Comparison of ENCODE assay signal across 9 mouse cellular contexts in the genomic region with DNA sequence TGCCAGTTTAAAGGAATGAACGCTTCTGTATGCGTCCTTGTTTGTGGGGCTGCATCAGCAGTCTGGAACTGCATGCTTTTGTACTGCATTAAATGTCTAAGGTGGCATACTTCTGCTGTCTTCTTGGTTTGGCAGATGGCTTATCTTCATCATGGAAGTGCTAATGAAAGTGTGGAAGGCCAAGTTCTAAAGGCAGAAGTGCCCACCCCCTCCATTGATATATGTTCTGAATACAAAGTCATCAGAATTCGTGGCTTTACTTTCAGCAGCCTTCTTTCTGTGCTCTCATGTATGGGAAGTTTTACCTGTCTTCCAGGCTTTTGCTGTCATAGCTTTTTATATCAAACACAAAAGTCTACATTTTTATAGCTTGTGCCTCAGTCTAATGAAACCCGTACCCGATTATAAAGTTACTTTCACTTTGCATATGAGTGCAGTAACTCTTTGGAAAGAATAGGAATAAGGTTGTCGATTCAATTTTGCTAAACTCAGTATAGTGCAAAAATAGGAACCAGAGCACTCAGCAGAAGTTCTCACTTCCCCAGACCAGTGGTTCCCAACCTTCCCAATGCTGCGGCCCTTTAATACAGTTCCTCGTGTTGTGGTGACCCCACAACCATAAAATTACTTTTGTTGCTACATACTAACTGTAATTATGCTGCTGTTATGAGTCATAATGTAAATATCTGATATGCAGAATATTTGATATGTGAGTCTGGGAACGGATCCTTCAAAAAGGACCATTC. TPM values are rescaled to one million over a fixed set of nuclear protein-coding genes. Genes with fewer than 3 reads are reported as not detected.
DNase-seq lines count a peak whose midpoint lies in the region; ATAC-seq and TF ChIP-seq lines count a peak whose summit lies in the region.
"Had no signal": no experiment of that assay in that cellular context is flagged by ENCODE, and none has a peak within 500 bp of the region (broad histone marks: within the 10 kb centered on the region; RNA-seq: fewer than 3 reads in every experiment).

No protein-coding gene starts in this region.

- H3K4me1 ChIP-seq in bone marrow macrophage, adult 2 months (ENCODE audit: control insufficient read depth, insufficient read depth, low read length), result peaks cover 25% of the 10 kb centered on the region
- H3K4me1 ChIP-seq in hindbrain, embryonic 14.5 days (replicated peaks; ENCODE audit: control insufficient read depth, insufficient read depth, low read length), result peaks cover 27% of the 10 kb centered on the region
- no peaks in the 10 kb centered on the region for H3K4me1 ChIP-seq in midbrain, postnatal 0 days (ENCODE audit: insufficient read depth, low read length)

- ATAC-seq in hindbrain, embryonic 14.5 days (ENCODE audit: low FRiP score), result no peak
- ATAC-seq in midbrain, postnatal 0 days (ENCODE audit: low FRiP score), result no peak

- H3K27ac ChIP-seq in layer of hippocampus, adult 2 months, result peak overlapping the region; percentile 100
- peak overlapping the region; percentile 90 for H3K27ac ChIP-seq in bone marrow macrophage, adult 2 months (ENCODE audit: insufficient read depth, low read depth, low read length)
- H3K27ac ChIP-seq in hindbrain, embryonic 14.5 days, result no peak overlapping the region
- H3K27ac ChIP-seq in midbrain, postnatal 0 days (ENCODE audit: low read depth, low read length), result no peak overlapping the region
- H3K27ac ChIP-seq: limb, embryonic 12.5 days had no signal

- H3K36me3 ChIP-seq in hindbrain, embryonic 14.5 days (replicated peaks; ENCODE audit: control insufficient read depth, insufficient read depth), result no peaks in the 10 kb centered on the region
- H3K36me3 ChIP-seq in midbrain, postnatal 0 days (ENCODE audit: insufficient read depth, low read length), result no peaks in the 10 kb centered on the region
- H3K36me3 ChIP-seq: limb, embryonic 12.5 days had no signal

- no peaks in the 10 kb centered on the region for H3K27me3 ChIP-seq in hindbrain, embryonic 14.5 days (ENCODE audit: control insufficient read depth, insufficient read depth, low read length)
- H3K27me3 ChIP-seq in midbrain, postnatal 0 days (ENCODE audit: insufficient read depth, low read length), result no peaks in the 10 kb centered on the region
- H3K27me3 ChIP-seq: limb, embryonic 12.5 days had no signal

- no peak for TF ChIP-seq POLR2A in bone marrow macrophage, adult 2 months (IDR thresholded peaks at IDR 0.05; ENCODE audit: borderline replicate concordance, low read depth, low read length)

- peak overlapping the region; percentile 34; the same call in 1 of the 2 replicates for H3K9ac ChIP-seq in hindbrain, embryonic 14.5 days
- no peak overlapping the region for H3K9ac ChIP-seq in midbrain, postnatal 0 days (replicated peaks; ENCODE audit: low read length, poor library complexity, severe bottlenecking)
- H3K9ac ChIP-seq: limb, embryonic 12.5 days had no signal

- WGBS in hindbrain, embryonic 14.5 days, result 77% methylated on average over 9 of the region's 9 CpGs
- 72% methylated on average over 9 of the region's 9 CpGs for WGBS in midbrain, postnatal 0 days

- intact Hi-C loops in left cerebral cortex, postnatal 4 days (cut with DNase I), result loop anchor here (5.0 to 10.0 kb wide), 3 partner anchors 184 to 354 kb away; no protein-coding TSS in a partner anchor

- no peak for DNase-seq in layer of hippocampus, adult 2 months (ENCODE audit: low spot score in 2 of 2)
- no peak for DNase-seq in layer of hippocampus, postnatal 25 days (ENCODE audit: extremely low spot score in 1 of 2, low spot score in 1 of 2)
- no peak for DNase-seq in hindbrain, embryonic 14.5 days (ENCODE audit: low spot score)
- DNase-seq in midbrain, postnatal 0 days (ENCODE audit: low spot score), result peak; percentile 12
- no peak for DNase-seq in right cerebral cortex, postnatal 25 days
- no peak for DNase-seq in left cerebral cortex, postnatal 4 days
- no peak for DNase-seq in kidney, postnatal 36 days

- H3K4me3 ChIP-seq in layer of hippocampus, adult 2 months, result peak overlapping the region; percentile 96
- peak overlapping the region; percentile 71 for H3K4me3 ChIP-seq in bone marrow macrophage, adult 2 months (ENCODE audit: insufficient read depth, low read length)
- H3K4me3 ChIP-seq in hindbrain, embryonic 14.5 days (replicated peaks; ENCODE audit: low read length), result peak overlapping the region; percentile 92
- H3K4me3 ChIP-seq in midbrain, postnatal 0 days (ENCODE audit: low read depth, low read length), result peak overlapping the region; percentile 99
- H3K4me3 ChIP-seq: limb, embryonic 12.5 days had no signal

- H3K9me3 ChIP-seq in hindbrain, embryonic 14.5 days (ENCODE audit: control insufficient read depth, low read length), result no peaks in the 10 kb centered on the region
- H3K9me3 ChIP-seq in midbrain, postnatal 0 days (ENCODE audit: low read length), result no peaks in the 10 kb centered on the region
- H3K9me3 ChIP-seq: limb, embryonic 12.5 days had no signal

- TF ChIP-seq CTCF in layer of hippocampus, adult 2 months (conservative IDR thresholded peaks at IDR 0.05), result no peak
- no peak for TF ChIP-seq CTCF in bone marrow macrophage, adult 2 months (IDR thresholded peaks at IDR 0.05; ENCODE audit: low read depth, low read length)
- TF ChIP-seq CTCF in midbrain, postnatal 0 days (IDR thresholded peaks at IDR 0.05), result no peak

- peak overlapping the region; percentile 82 for H3K4me2 ChIP-seq in hindbrain, embryonic 14.5 days (replicated peaks)
- peak overlapping the region; percentile 70 for H3K4me2 ChIP-seq in midbrain, postnatal 0 days (ENCODE audit: low read depth, low read length, poor library complexity, severe bottlenecking)

RNA-seq across cellular contexts. Expression of a gene that starts 58.0 kb away (rescaled TPM):
- total RNA-seq in layer of hippocampus, adult 2 months (2021), result 100 to 1,000 TPM; 220 to 223 TPM
- total RNA-seq in layer of hippocampus, postnatal 25 days (2021), result 100 to 1,000 TPM; 217 to 225 TPM
- 310 and 315 TPM in 2 replicates for polyA plus RNA-seq in bone marrow macrophage, adult 2 months (2012; ENCODE audit: insufficient read depth, insufficient read length, missing spikeins)
- 152 and 167 TPM in 2 replicates for polyA plus RNA-seq in hindbrain, embryonic 14.5 days (2014; fragmentation: Nextera tagmentation; extraction: Ambion mirVana)
- total RNA-seq in midbrain, postnatal 0 days (2014; rRNA removed), result 30.5 and 53.5 TPM in 2 replicates
- 163 and 185 TPM in 2 replicates for polyA plus RNA-seq in midbrain, postnatal 0 days (2015; fragmentation: Nextera tagmentation; extraction: Ambion mirVana)
- total RNA-seq in left cerebral cortex, postnatal 4 days (2021), result 100 to 1,000 TPM; 214 to 231 TPM

Comparison
In these comparisons a context has a peak if more than half of its experiments do, and no peak if none do; other contexts are left out.
1. H3K27ac ChIP-seq: peak in layer of hippocampus, adult 2 months (single experiment) and bone marrow macrophage, adult 2 months (single experiment); none in hindbrain, embryonic 14.5 days (single experiment) and midbrain, postnatal 0 days (single experiment).
2. Peak in every context shown above with its lines, with median percentiles within 50 percentile points of each other: H3K4me3 ChIP-seq.